Mouse (Mus musculus) forebrain, embryonic 16.5 days (tissue): ENCODE measurements around the gene Zdhhc11. TPM values are rescaled to one million over a fixed set of nuclear protein-coding genes. Genes with fewer than 3 reads are reported as not detected.

Source experiments
- ATAC-seq: fragments of 200-750 bp; cut with Nextera tagmentation; 2 replicates; pipeline ENCODE4 v1.8.0; 2017; ENCODE audit warnings: mild to moderate bottlenecking, moderate library complexity
- H3K27ac ChIP-seq: fragments of 300-500 bp; sonication (generic); 2 replicates; pipeline ENCODE4 v1.5.1; 2014; ENCODE audit warnings: low read length, control low read depth
- H3K27me3 ChIP-seq: fragments of 300-500 bp; sonication (generic); replicated peaks from 2 replicates; pipeline ENCODE4 v1.6.1; 2014; ENCODE audit warnings: low read length; ENCODE audit not compliant: control insufficient read depth, insufficient read depth
- H3K36me3 ChIP-seq: fragments of 300-500 bp; sonication (generic); 2 replicates; pipeline ENCODE4 v1.6.1; 2014; ENCODE audit not compliant: control insufficient read depth, insufficient read depth
- H3K4me1 ChIP-seq: fragments of 300-500 bp; sonication (generic); replicated peaks from 2 replicates; pipeline ENCODE4 v1.6.1; 2014; ENCODE audit warnings: low read length; ENCODE audit not compliant: control insufficient read depth, insufficient read depth
- H3K4me2 ChIP-seq: fragments of 300-500 bp; sonication (generic); 2 replicates; pipeline ENCODE4 v1.6.1; 2014; ENCODE audit warnings: mild to moderate bottlenecking, low read length, control low read depth
- H3K4me3 ChIP-seq: fragments of 300-500 bp; sonication (generic); replicated peaks from 2 replicates; pipeline ENCODE4 v1.5.1; 2014; ENCODE audit warnings: mild to moderate bottlenecking, low read length, control low read depth
- H3K9ac ChIP-seq: fragments of 300-500 bp; sonication (generic); replicated peaks from 2 replicates; pipeline ENCODE4 v1.6.1; 2014; ENCODE audit warnings: low read depth, low read length, control low read depth
- H3K9me3 ChIP-seq: fragments of 300-500 bp; sonication (generic); 2 replicates; pipeline ENCODE4 v1.6.1; 2016; ENCODE audit warnings: low read length; ENCODE audit not compliant: control insufficient read depth
- whole genome bisulfite sequencing: fragments of 180-500 bp; shearing (Covaris S2); extraction: QIAGEN DNeasy Blood & Tissue Kit; methylation state at CpG from one replicate; pipeline ENCODE4 v1.1.7; 2014; 5-methylcytosine and 5-hydroxymethylcytosine counted together
- polyA plus RNA-seq: library from polyadenylated mRNA; unstranded; fragments of >200 nt; fragmentation: Nextera tagmentation; extraction: Ambion mirVana; gene quantifications from 2 replicates; pipeline ENCODE4 v1.2.1, GENCODE M21; 2015

Zdhhc11 gene
- polyA plus RNA-seq, 1 experiment from 2014 or later, result not detected

DNA sequence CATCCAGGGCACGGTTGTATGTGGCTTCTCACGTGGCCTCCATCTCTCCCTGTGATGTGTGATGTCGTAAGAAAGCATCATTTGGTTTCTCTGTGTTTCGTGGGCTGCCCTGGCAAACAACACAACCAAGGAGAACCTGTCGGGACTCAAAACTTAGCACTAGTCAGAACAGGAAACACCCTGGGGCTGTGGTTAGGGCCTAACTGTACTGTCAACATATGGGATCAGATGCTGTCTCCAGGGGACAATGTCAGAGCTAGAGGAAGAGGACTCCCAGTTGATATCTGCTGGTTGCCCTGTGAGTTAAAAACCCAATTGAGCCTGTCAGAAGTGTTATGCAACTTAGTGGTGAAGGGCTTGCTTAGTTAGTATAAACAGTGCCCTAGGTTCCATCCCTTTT lies 8.1 kb upstream of the Zdhhc11 start:
- Histone ChIP-seq H3K9ac (no peak overlapping the region), H3K4me3 (no peak overlapping the region), H3K4me2 (no peak overlapping the region), H3K27ac (no peak overlapping the region), H3K27me3 (no peaks in the 10 kb centered on the region), H3K4me1 (no peaks in the 10 kb centered on the region), H3K9me3 (no peaks in the 10 kb centered on the region), H3K36me3 (peaks cover 56% of the 10 kb centered on the region)
- WGBS, result 91% methylated on average over 5 of the region's 5 CpGs
- ATAC-seq, result no peak

GRCm38 (mm10) chr13:73960117-73960652 lies 3.5 kb upstream of the Zdhhc11 start:
- H3K36me3 ChIP-seq, result peaks cover 31% of the 10 kb centered on the region

GRCm38 (mm10) chr13:73961177-73961576 lies 2.5 kb upstream of the Zdhhc11 start:
- H3K4me2 ChIP-seq, result no peak overlapping the region
- H3K9me3 ChIP-seq, result no peaks in the 10 kb centered on the region
- no peak overlapping the region for H3K27ac ChIP-seq
- peaks cover 27% of the 10 kb centered on the region for H3K36me3 ChIP-seq
- H3K9ac ChIP-seq, result no peak overlapping the region
- WGBS, result 82% methylated on average over 4 of the region's 4 CpGs
- H3K4me1 ChIP-seq, result no peaks in the 10 kb centered on the region
- H3K27me3 ChIP-seq, result no peaks in the 10 kb centered on the region
- ATAC-seq, result no peak
- no peak overlapping the region for H3K4me3 ChIP-seq

More at GRCm38 (mm10) chr13:73960117-73960652, 3.5 kb upstream of the Zdhhc11 start:
- H3K4me3 ChIP-seq, result no peak overlapping the region
- ATAC-seq, result no peak
- H3K4me2 ChIP-seq, result no peak overlapping the region
- no peaks in the 10 kb centered on the region for H3K4me1 ChIP-seq
- H3K27me3 ChIP-seq, result no peaks in the 10 kb centered on the region
- no peak overlapping the region for H3K9ac ChIP-seq
- WGBS, result 94% methylated on average over 10 of the region's 10 CpGs
- H3K9me3 ChIP-seq, result no peaks in the 10 kb centered on the region
- H3K27ac ChIP-seq, result no peak overlapping the region

DNA sequence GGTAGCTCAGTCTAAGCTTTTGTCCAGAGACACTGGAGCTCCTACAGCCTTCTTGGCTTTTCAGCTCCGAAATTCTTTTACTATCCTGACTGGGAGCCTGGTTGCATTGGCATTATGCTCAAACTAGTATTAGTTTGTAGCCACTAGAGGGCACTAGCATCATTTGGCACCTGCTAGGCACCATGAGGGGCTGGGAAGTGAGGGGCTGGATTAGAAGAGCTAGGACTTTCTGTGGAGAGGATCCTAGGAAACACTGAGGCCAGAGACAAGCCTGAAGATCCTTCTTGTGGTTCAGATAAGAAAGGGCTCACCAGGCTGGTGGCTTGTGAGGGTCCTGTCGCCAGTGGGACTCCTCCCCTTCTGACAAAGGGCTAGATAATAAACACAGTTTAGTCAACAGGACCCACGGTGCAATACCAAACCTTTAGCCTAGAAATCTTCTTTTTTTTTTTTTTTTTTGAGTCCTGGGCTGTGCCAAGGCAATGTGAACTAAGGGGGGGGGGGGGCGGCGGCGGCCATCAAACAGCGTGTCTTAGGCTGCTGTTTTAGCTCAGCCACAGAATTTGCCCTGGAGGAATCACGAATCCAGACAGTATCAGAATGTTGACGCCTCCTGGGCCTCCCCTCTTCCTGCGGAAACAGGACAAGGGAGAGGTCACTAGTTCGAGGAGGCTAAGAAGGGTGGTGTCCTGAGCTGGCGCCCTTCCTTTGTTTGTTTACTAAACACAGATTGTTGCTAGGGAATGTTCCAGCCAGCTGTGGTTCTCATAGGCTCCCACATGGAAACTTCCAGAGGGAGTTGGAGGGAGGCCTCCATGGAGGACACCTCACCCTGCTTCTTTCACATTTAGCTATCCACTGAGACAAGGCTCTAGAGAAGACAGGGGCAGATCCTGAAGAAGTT lies 7.1 kb downstream of the Zdhhc11 start:
- Histone ChIP-seq H3K27ac (no peak overlapping the region), H3K27me3 (no peaks in the 10 kb centered on the region), H3K4me2 (no peak overlapping the region), H3K9ac (no peak overlapping the region), H3K4me1 (no peaks in the 10 kb centered on the region), H3K4me3 (no peak overlapping the region), H3K36me3 (no peaks in the 10 kb centered on the region), H3K9me3 (no peaks in the 10 kb centered on the region)
- 47% methylated on average over 12 of the region's 12 CpGs for WGBS
- peak; percentile 93 for ATAC-seq

- no peaks in the 10 kb centered on the region for H3K4me1 ChIP-seq
- WGBS, result 83% methylated on average over 3 of the region's 3 CpGs
- no peaks in the 10 kb centered on the region for H3K27me3 ChIP-seq
- H3K27ac ChIP-seq, result no peak overlapping the region
- H3K9ac ChIP-seq, result no peak overlapping the region
- H3K9me3 ChIP-seq, result no peaks in the 10 kb centered on the region
- no peaks in the 10 kb centered on the region for H3K36me3 ChIP-seq
- H3K4me3 ChIP-seq, result no peak overlapping the region
- ATAC-seq, result no peak
- no peak overlapping the region for H3K4me2 ChIP-seq
Observed at GRCm38 (mm10) chr13:73974523-73974922, 10.9 kb downstream of the Zdhhc11 start.

DNA sequence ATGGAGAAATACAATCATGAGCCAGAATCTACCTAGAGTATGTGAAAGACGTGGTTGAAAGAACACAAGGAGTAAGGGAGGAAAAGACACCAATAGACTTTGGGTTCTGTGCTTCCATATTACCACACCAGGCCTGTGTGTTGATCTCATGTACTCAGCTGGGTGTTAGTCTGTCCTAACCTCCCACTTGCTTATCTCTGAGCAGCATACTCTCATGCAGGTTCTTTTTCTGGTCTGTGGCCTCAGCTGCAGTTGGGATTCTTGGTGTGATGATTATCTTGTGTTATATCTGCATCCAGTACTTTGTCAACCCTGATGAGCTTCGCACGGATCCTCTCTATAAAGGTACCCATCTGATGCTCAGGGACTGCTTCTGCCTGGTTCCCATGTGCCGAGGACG lies 13.3 kb downstream of the Zdhhc11 start:
- Histone ChIP-seq H3K4me2 (no peak overlapping the region), H3K9ac (no peak overlapping the region), H3K4me1 (no peaks in the 10 kb centered on the region), H3K4me3 (no peak overlapping the region), H3K36me3 (no peaks in the 10 kb centered on the region), H3K27me3 (no peaks in the 10 kb centered on the region), H3K27ac (no peak overlapping the region), H3K9me3 (no peaks in the 10 kb centered on the region)
- WGBS, result 88% methylated on average over 5 of the region's 5 CpGs
- no peak for ATAC-seq

DNA sequence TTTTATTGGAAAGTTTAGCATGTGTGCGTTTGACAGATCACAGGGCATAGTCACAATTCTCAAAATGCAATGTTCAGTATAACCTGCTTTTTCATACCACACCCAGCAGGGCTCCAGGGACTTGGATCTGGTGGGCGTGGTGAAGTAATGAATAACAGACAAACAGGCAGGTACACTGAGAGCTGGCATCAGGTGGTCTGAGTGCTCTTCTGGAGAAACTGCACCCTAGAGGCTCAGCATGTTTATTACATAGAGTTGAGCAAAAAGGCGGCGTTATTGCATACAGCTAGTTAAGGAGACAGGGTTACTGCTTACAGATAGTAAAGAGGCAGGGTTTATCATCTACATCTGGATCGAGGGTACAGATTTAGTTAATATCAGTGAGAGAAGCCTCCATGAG lies 26.7 kb downstream of the Zdhhc11 start:
- 86% methylated on average over 5 of the region's 5 CpGs for WGBS
- Histone ChIP-seq H3K4me2 (no peak overlapping the region), H3K27me3 (no peaks in the 10 kb centered on the region), H3K27ac (no peak overlapping the region), H3K4me3 (no peak overlapping the region), H3K4me1 (no peaks in the 10 kb centered on the region), H3K36me3 (no peaks in the 10 kb centered on the region), H3K9ac (no peak overlapping the region), H3K9me3 (no peaks in the 10 kb centered on the region)
- no peak for ATAC-seq

DNA sequence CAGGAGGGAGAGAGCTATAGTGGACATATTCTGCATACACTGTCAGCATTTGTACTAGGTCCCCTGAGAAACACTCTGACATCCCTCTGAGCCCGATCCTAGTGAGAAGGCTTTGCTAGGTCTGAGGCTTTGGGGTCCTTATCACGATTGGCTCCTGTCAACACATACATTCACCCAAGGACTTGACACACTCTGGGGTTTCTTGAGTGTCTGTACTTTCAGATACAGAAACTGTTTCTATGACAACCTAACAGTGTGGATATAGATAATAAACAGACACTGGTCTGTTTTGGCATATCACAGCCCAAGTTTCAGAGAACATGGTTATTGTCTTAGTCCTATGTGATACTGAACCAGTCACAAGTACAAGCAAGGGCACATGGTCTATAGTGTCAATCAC lies 27.1 kb downstream of the Zdhhc11 start:
- no peaks in the 10 kb centered on the region for H3K9me3 ChIP-seq
- 84% methylated on average over 2 of the region's 2 CpGs for WGBS
- H3K4me1 ChIP-seq, result no peaks in the 10 kb centered on the region
- H3K9ac ChIP-seq, result no peak overlapping the region
- no peaks in the 10 kb centered on the region for H3K36me3 ChIP-seq
- no peaks in the 10 kb centered on the region for H3K27me3 ChIP-seq
- H3K27ac ChIP-seq, result no peak overlapping the region
- no peak for ATAC-seq
- no peak overlapping the region for H3K4me3 ChIP-seq
- no peak overlapping the region for H3K4me2 ChIP-seq

DNA sequence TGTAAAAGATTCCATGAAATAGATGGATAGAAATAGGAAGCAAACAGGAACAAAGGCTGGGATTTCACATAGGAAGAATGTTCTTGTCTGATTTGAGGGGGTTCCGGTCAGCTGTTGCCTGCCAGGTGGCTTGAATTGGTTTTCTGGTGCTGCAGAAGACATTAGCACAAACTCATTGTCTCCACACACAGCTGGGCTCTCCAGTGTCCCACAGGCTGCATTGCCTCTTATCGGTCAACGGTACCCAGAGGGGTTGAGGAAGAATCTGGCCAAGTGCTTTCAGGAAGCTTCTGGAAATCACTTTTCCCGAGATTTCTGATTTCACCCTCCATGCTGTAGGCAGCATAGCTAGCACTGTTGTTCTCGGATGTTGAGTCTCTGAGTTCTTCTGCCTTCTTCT lies 27.6 kb downstream of the Zdhhc11 start:
- Histone ChIP-seq H3K4me3 (no peak overlapping the region), H3K27ac (no peak overlapping the region), H3K9me3 (no peaks in the 10 kb centered on the region), H3K36me3 (no peaks in the 10 kb centered on the region), H3K9ac (no peak overlapping the region), H3K27me3 (no peaks in the 10 kb centered on the region), H3K4me2 (no peak overlapping the region), H3K4me1 (no peaks in the 10 kb centered on the region)
- no peak for ATAC-seq
- WGBS, result 81% methylated on average over 5 of the region's 5 CpGs
